Mouse (Mus musculus) layer of hippocampus, adult 2 months (tissue): ENCODE measurements around the gene Pi16. TPM values are rescaled to one million over a fixed set of nuclear protein-coding genes. Genes with fewer than 3 reads are reported as not detected.

Experiments used
- DNase-seq, 2 experiments: peaks; one replicate each; pipeline ENCODE4 v3.0.0; 2022; ENCODE audit warnings: low spot score in 2 of 2
- H3K27ac ChIP-seq: fragments of 200-600 bp; 2 replicates; pipeline ENCODE4 v1.8.1; 2022
- H3K4me3 ChIP-seq: fragments of 200-600 bp; 2 replicates; pipeline ENCODE4 v1.8.1; 2022; ENCODE audit warnings: mild to moderate bottlenecking
- CTCF ChIP-seq: fragments of 200-600 bp; conservative IDR thresholded peaks from 2 replicates; pipeline ENCODE4 v1.8.1; 2022; ENCODE audit warnings: antibody characterized with exemption, mild to moderate bottlenecking, moderate library complexity
- total RNA-seq, 2 experiments: library from RNA; stranded (reverse); gene quantifications; 2 replicates each; pipeline ENCODE4 v1.2.3; 2021

Gene Pi16
- total RNA-seq, 2 experiments from 2014 or later = 0.74 to 1.1 TPM

GRCm38 (mm10) chr17:29293807-29294605 lies 23.5 kb upstream of the Pi16 start:
- Histone ChIP-seq H3K27ac (no peak overlapping the region), H3K4me3 (no peak overlapping the region)
- peak; percentile 41 for TF ChIP-seq CTCF
- no peak for DNase-seq

- no peak for DNase-seq
- no peak overlapping the region for H3K4me3 ChIP-seq
- no peak overlapping the region for H3K27ac ChIP-seq
- TF ChIP-seq CTCF = no peak
Observed at GRCm38 (mm10) chr17:29295835-29296234, 21.6 kb upstream of the Pi16 start.

DNA sequence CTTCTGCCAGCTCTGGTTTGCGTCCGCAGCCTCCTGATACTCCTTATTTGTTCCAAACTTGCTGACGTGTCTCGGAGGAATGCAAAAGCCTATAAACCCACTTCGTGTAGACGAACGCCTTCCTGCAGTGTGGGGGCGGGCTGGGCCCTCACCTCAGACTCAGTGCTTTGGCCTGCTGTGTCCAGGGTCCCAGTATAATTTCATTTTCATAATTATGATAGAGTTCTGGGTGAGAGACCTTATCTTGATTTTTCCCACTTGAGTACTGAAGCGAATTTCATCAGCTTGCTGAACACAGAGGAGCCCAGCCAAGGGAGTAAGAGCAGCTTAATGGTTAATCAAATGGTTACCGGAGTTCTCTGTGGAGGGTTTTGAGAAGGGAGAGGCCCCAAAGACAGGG lies 20.2 kb upstream of the Pi16 start:
- no peak for DNase-seq
- no peak for TF ChIP-seq CTCF
- Histone ChIP-seq H3K4me3 (no peak overlapping the region), H3K27ac (no peak overlapping the region)

DNA sequence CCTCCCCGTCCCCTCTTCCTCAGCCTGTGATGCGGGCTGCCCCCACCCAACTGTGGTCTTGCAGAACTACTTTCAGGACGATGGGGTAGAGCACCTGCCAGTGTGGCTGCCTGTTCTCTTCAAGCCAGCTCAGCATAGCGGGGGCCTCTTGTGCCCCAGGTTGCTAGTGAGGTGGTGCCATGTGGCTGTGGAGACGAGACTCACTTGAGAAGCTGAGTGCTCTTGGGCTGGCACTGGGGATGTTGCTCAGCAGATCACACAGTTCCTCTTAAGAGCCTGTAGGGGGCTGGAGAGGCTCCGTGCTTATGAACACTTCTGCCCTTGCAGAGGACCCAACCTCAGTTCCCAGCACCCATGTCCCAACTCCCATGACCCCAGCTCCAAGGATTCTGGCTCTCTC lies 19.7 kb upstream of the Pi16 start:
- no peak for DNase-seq
- TF ChIP-seq CTCF = peak; percentile 53
- H3K4me3 ChIP-seq = no peak overlapping the region
- H3K27ac ChIP-seq = no peak overlapping the region

- Histone ChIP-seq H3K4me3 (no peak overlapping the region), H3K27ac (no peak overlapping the region)
- TF ChIP-seq CTCF = no peak
- no peak for DNase-seq
Observed at GRCm38 (mm10) chr17:29299282-29299681, 18.2 kb upstream of the Pi16 start.

DNA sequence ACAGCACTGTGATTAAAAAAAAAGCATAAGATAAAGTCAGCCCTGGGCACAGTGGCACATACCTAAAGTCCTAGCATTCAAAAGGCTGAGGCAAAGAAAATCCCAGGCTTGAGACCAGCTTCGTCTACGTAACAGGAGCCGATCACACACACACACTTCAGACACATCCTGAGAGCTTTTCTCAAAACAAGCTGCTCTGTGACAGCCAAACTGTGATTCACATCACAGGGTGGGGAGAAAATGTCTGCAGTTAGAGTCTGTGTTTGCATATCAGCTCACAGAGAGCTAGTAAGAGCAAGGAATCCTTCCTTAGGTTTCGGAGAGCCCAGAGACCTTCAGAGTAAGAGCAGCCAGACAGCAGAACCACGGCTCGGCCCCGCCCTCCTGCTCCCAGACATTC lies 16.6 kb upstream of the Pi16 start:
- TF ChIP-seq CTCF = no peak
- no peak for DNase-seq
- Histone ChIP-seq H3K4me3 (no peak overlapping the region), H3K27ac (peak overlapping the region; percentile 64)

- DNase-seq = no peak
- Histone ChIP-seq H3K4me3 (no peak overlapping the region), H3K27ac (peak overlapping the region; percentile 64)
- TF ChIP-seq CTCF = no peak
Observed at GRCm38 (mm10) chr17:29301421-29301820, 16.1 kb upstream of the Pi16 start.

DNA sequence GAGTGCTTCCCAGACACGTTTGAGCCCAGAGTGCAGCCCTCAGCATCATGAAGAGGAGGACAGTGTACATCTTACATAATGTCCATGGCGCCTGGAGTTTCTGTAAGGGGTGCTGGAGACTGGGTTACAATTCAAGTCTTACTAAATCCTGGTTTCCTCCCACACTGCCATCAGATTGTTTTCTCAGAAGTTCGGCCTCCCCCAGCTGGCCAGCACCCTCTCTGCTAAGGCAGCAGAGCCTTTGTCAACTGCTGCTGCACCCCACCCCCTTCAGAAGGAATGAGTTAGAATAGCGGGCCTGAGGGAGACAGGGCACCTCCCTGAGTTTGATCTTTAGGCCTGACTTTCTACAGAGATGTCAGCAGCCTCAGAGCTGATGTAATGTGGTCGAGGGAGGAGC lies 15.3 kb upstream of the Pi16 start:
- no peak overlapping the region for H3K4me3 ChIP-seq
- H3K27ac ChIP-seq = no peak overlapping the region; the same call in 1 of the 2 replicates
- TF ChIP-seq CTCF = no peak
- no peak for DNase-seq

DNA sequence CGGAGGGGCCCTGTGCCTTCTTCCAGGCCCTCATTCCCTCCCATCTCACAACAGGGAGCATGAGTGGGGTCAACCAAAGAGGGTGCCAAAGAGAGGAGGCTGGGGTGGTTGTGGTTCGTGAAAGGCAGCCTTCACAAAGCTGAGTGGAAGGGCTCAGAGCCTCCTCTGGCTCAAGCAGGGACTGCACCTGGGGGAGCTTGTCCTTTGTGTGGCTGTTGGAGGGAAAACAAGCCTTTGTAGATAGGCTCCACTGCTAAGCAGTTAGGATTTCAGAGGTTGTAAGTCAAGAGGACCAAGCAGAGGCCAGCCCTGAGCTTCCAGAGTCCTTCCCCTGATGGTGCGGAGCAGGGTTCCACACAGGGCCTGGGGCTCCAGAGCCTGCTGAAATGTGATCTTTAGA lies 14.4 kb upstream of the Pi16 start:
- peak; percentile 62 for TF ChIP-seq CTCF
- Histone ChIP-seq H3K4me3 (no peak overlapping the region), H3K27ac (no peak overlapping the region)
- DNase-seq = no peak

DNA sequence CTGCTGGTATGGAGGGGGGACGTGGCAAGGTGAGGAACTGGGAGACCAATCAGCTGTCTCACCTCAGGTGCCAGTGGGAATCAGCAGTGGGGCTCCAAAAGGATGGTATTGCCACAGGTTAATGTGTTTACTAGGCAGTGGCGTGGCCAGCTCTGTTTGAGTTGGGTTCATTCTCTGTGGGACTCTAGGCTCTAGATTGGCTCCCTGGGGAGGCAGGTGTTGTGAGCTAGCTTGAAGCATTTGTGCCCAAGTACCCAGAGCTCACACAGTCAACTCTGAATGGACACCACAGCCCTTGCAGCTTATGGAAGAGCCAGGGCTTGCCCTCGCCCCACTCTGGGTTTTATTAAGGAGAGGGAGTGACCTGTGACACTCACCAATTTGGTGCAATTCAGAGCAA lies 13.6 kb upstream of the Pi16 start:
- no peak for TF ChIP-seq CTCF
- DNase-seq = no peak
- Histone ChIP-seq H3K27ac (no peak overlapping the region), H3K4me3 (no peak overlapping the region)

DNA sequence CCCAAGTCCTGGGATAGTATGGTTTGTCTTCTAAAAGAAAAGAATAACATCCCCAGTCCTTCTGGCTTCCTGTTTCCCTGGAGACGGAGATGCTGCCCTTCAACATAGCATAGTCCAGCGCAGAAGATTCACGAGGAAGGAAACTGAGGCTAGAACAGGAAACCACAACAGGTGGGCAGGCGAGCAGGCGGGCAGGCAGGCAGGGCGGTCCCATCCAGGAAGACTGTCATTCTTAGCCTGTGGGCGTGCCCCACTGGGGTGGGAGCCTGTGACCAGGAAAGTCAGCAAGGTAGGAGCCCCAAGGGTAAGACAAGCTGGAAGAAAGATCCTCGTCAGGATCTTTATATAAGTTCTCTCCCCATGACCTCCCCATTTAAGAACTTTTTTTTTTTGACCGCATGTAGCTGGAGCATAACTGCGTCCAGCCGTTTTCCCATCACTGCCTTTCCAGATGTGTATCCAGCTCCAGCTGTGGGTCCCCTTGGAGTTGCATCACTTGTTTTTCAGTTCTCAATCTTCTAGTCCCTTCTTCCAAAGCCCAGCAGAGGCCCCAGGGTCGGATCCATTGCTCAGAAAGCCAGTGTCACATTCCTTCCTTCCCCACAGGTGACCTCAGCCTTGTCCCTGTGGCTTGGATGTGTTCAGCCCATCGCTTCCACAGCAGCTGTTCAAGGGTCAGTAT lies 13.0 kb upstream of the Pi16 start:
- no peak for TF ChIP-seq CTCF
- Histone ChIP-seq H3K27ac (no peak overlapping the region), H3K4me3 (no peak overlapping the region)
- no peak for DNase-seq

- no peak for DNase-seq
- no peak for TF ChIP-seq CTCF
- Histone ChIP-seq H3K27ac (no peak overlapping the region), H3K4me3 (no peak overlapping the region)
Observed at GRCm38 (mm10) chr17:29305058-29305806, 12.2 kb upstream of the Pi16 start.

GRCm38 (mm10) chr17:29305871-29306270 lies 11.6 kb upstream of the Pi16 start:
- Histone ChIP-seq H3K27ac (no peak overlapping the region), H3K4me3 (no peak overlapping the region)
- no peak for TF ChIP-seq CTCF
- DNase-seq = no peak
